Mouse (Mus musculus): ENCODE measurements around the gene Arl4d.
"Not testable (repeated sequence)": the region's sequence is repeated elsewhere in the genome, so short reads cannot be mapped to it uniquely, and the experiment has no call there.

The Arl4d gene

GRCm38 (mm10) chr11:101646283-101646794 lies 19.0 kb upstream of the Arl4d start:
- not testable (repeated sequence) for DNase-seq

GRCm38 (mm10) chr11:101647093-101647492 lies 18.2 kb upstream of the Arl4d start:
- DNase-seq: not testable (repeated sequence)

GRCm38 (mm10) chr11:101656356-101656755 lies 9.0 kb upstream of the Arl4d start:
- no peak for DNase-seq

- DNase-seq: no peak
Observed at GRCm38 (mm10) chr11:101657528-101657885, 7.8 kb upstream of the Arl4d start.

- peak; percentile 80 for DNase-seq
Observed at GRCm38 (mm10) chr11:101657886-101658750, 7.2 kb upstream of the Arl4d start.

- peak; percentile 46 for DNase-seq
Observed at GRCm38 (mm10) chr11:101658751-101659558, 6.4 kb upstream of the Arl4d start.

- DNase-seq: no peak
Observed at GRCm38 (mm10) chr11:101661191-101661590, 4.2 kb upstream of the Arl4d start.

GRCm38 (mm10) chr11:101661786-101662185 lies 3.6 kb upstream of the Arl4d start:
- no peak for DNase-seq

- no peak for DNase-seq
Observed at GRCm38 (mm10) chr11:101663229-101664027, 1.9 kb upstream of the Arl4d start.

GRCm38 (mm10) chr11:101665636-101665992 lies 273 bp downstream of the Arl4d start:
- DNase-seq: no peak

- DNase-seq: no peak
Observed at GRCm38 (mm10) chr11:101666626-101667345, 1.4 kb downstream of the Arl4d start.

GRCm38 (mm10) chr11:101667871-101668532 lies 2.7 kb downstream of the Arl4d start:
- DNase-seq: peak; percentile 79

- DNase-seq: peak; percentile 33
Observed at GRCm38 (mm10) chr11:101668546-101669261, 3.4 kb downstream of the Arl4d start.

GRCm38 (mm10) chr11:101670334-101670733 lies 5.0 kb downstream of the Arl4d start:
- no peak for DNase-seq

- no peak for DNase-seq
Observed at GRCm38 (mm10) chr11:101671255-101671654, 5.9 kb downstream of the Arl4d start.

- peak; percentile 92 for DNase-seq
Observed at GRCm38 (mm10) chr11:101673010-101673642, 7.8 kb downstream of the Arl4d start.

- DNase-seq: no peak
Observed at GRCm38 (mm10) chr11:101674106-101674505, 8.8 kb downstream of the Arl4d start.

GRCm38 (mm10) chr11:101675349-101675748 lies 10.0 kb downstream of the Arl4d start:
- DNase-seq: no peak

GRCm38 (mm10) chr11:101677655-101678054 lies 12.3 kb downstream of the Arl4d start:
- DNase-seq: no peak

GRCm38 (mm10) chr11:101678770-101679169 lies 13.4 kb downstream of the Arl4d start:
- no peak for DNase-seq
